Mouse (Mus musculus) hindbrain, embryonic 16.5 days (tissue): ENCODE measurements around the gene Ppm1m. TPM values are rescaled to one million over a fixed set of nuclear protein-coding genes. Genes with fewer than 3 reads are reported as not detected.

Experiments used
- ATAC-seq: fragments of 200-750 bp; cut with Nextera tagmentation; 2 replicates; pipeline ENCODE4 v1.8.0; 2017; ENCODE audit warnings: moderate TSS enrichment, moderate library complexity
- H3K27ac ChIP-seq: fragments of 300-500 bp; sonication (generic); 2 replicates; pipeline ENCODE4 v1.5.1; 2014; ENCODE audit warnings: low read depth, mild to moderate bottlenecking, control low read depth, low read length, moderate library complexity
- H3K27me3 ChIP-seq: fragments of 300-500 bp; sonication (generic); replicated peaks from 2 replicates; pipeline ENCODE4 v1.6.1; 2014; ENCODE audit warnings: low read length; ENCODE audit not compliant: control insufficient read depth, insufficient read depth
- H3K36me3 ChIP-seq: fragments of 300-500 bp; sonication (generic); 2 replicates; pipeline ENCODE4 v1.6.1; 2014; ENCODE audit warnings: mild to moderate bottlenecking, low read length, moderate library complexity, mixed read lengths; ENCODE audit not compliant: control insufficient read depth, insufficient read depth
- H3K4me1 ChIP-seq: fragments of 300-500 bp; sonication (generic); 2 replicates; pipeline ENCODE4 v1.6.1; 2014; ENCODE audit warnings: low read depth, low read length; ENCODE audit not compliant: control insufficient read depth, insufficient read depth
- H3K4me2 ChIP-seq: fragments of 300-500 bp; sonication (generic); 2 replicates; pipeline ENCODE4 v1.6.1; 2014; ENCODE audit warnings: mild to moderate bottlenecking, low read length, control low read depth, moderate library complexity
- H3K4me3 ChIP-seq: fragments of 300-500 bp; sonication (generic); 2 replicates; pipeline ENCODE4 v1.5.1; 2014; ENCODE audit warnings: mild to moderate bottlenecking, low read length, control low read depth, moderate library complexity
- H3K9ac ChIP-seq: fragments of 300-500 bp; sonication (generic); 2 replicates; pipeline ENCODE4 v1.6.1; 2014; ENCODE audit warnings: low read depth, mild to moderate bottlenecking, control low read depth, low read length, moderate library complexity
- H3K9me3 ChIP-seq: fragments of 300-500 bp; sonication (generic); 2 replicates; pipeline ENCODE4 v1.6.1; 2014; ENCODE audit warnings: mild to moderate bottlenecking, low read length, moderate library complexity; ENCODE audit not compliant: control insufficient read depth
- WGBS: fragments of 180-500 bp; shearing (Covaris S2); extraction: QIAGEN DNeasy Blood & Tissue Kit; methylation state at CpG from one replicate; pipeline ENCODE4 v1.1.7; 2014; 5-methylcytosine and 5-hydroxymethylcytosine counted together
- polyA plus RNA-seq: library from polyadenylated mRNA; unstranded; fragments of >200 nt; fragmentation: Nextera tagmentation; extraction: Ambion mirVana; gene quantifications from 2 replicates; pipeline ENCODE4 v1.2.1, GENCODE M21; 2015

Gene Ppm1m
- polyA plus RNA-seq, 1 experiment from 2014 or later, result 20.9 TPM

DNA sequence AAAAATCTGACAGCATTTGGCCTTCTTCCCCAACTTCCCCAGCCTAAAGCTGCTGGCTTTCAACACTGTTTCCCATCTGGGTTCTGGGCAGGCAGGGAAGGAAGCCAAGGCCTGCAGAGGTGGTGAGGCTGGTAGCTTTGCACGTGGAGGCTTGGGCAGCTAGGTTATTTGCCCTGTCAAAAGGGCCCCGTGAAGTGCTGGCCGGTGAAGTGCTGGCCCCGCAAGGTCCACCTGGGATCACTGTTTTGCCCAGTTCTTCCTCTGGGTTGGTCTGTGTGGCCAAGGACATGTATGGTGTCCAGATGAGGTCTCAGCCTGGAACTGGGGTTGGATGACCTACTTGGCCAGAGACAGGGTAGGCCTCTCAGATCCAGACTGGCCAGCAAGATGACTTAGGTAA lies 10.4 kb upstream of the Ppm1m start:
- Histone ChIP-seq H3K27ac (no peak overlapping the region), H3K9me3 (no peaks in the 10 kb centered on the region), H3K4me3 (no peak overlapping the region), H3K27me3 (no peaks in the 10 kb centered on the region), H3K9ac (no peak overlapping the region), H3K36me3 (peaks cover 24% of the 10 kb centered on the region), H3K4me2 (no peak overlapping the region), H3K4me1 (peaks cover 10% of the 10 kb centered on the region)
- WGBS, result 88% methylated on average over 4 of the region's 4 CpGs
- no peak for ATAC-seq

DNA sequence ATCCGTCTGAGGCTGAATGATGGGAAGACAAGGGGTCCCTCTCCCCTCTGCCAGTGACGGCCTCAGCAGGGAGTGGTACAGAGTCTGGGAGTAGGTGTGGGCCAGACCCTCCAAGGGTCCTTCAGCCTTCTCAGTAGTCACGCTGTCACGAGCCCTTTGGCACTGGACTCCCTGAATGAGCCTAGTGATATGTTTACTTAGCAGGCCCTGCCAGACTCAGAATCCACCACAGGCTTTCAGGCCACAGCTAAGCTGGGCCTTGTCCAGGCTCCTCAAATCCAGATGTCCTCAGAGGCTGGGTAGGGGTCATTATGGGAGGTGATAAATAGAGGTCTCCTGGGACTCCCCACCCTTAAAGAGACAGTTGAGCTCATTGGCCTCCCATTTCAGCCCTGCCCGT lies 8.6 kb upstream of the Ppm1m start:
- Histone ChIP-seq H3K27ac (no peak overlapping the region), H3K4me1 (peaks cover 25% of the 10 kb centered on the region), H3K27me3 (no peaks in the 10 kb centered on the region), H3K9me3 (no peaks in the 10 kb centered on the region), H3K9ac (no peak overlapping the region), H3K4me3 (no peak overlapping the region), H3K36me3 (peaks cover 9% of the 10 kb centered on the region; the same call in 1 of the 2 replicates), H3K4me2 (no peak overlapping the region)
- no peak for ATAC-seq
- WGBS, result 87% methylated on average over 5 of the region's 5 CpGs

DNA sequence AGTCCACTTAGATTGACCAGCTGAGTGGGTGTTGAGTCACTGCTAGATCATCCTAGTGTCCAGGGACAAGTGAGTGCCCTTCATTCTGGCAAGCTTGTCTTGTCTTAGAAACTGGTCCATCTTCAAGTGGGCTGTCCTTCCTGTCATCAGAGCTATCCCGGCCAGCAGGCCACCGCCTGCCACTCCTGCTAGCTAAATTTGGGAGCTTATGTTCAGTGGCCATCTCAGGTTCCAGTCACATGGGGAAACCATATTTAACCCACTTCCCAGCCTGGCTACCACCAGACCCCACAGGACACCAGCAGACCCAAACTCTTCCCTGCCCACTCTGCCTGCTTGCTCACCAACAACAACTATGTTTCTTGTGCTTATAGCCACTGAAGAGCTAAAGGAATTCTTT lies 7.0 kb upstream of the Ppm1m start:
- Histone ChIP-seq H3K4me1 (peaks cover 24% of the 10 kb centered on the region), H3K27me3 (no peaks in the 10 kb centered on the region)
- ATAC-seq, result no peak

DNA sequence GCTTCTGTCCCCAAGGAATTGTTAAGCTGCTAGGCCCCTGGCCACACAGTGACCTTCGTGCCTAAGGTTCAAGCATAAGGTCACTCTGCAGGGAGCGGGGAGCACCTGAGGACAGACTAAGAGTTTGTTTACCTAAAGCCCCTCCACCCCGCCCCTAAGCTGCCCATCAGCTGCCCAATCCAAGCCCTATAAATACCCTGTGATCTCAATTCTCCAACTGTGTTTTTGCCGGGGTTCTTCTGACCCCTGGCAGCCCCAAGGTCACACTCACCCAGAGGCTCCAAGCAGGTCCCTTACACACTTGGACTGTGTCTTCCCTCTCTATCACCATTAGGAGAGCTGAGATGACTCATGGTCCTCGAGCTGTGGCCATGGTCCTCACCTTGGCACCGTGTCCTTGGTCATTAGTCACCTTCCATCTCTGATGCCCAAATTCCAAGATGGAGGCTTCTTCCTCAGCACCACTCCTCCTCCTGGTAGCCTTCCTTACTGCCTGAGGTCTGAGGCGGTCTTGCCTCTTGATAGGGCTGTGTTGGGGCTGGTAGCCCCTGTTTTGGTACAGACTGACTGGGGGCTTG lies 6.3 kb upstream of the Ppm1m start:
- Histone ChIP-seq H3K27me3 (no peaks in the 10 kb centered on the region), H3K36me3 (0 out of 2 replicates have a peak, but pooled peaks cover 3% of the 10 kb centered on the region), H3K4me1 (peaks cover 22% of the 10 kb centered on the region), H3K27ac (no peak overlapping the region), H3K9me3 (no peaks in the 10 kb centered on the region), H3K4me3 (no peak overlapping the region), H3K9ac (no peak overlapping the region), H3K4me2 (no peak overlapping the region)
- WGBS, result 84% methylated on average over 7 of the region's 7 CpGs
- no peak for ATAC-seq

More for the DNA sequence above, 7.0 kb upstream of the Ppm1m start:
- H3K4me3 ChIP-seq, result no peak overlapping the region
- no peak overlapping the region for H3K9ac ChIP-seq
- H3K27ac ChIP-seq, result no peak overlapping the region
- H3K4me2 ChIP-seq, result no peak overlapping the region
- 96% methylated on average over 2 of the region's 2 CpGs for WGBS
- H3K9me3 ChIP-seq, result no peaks in the 10 kb centered on the region
- 0 out of 2 replicates have a peak, but pooled peaks cover 3% of the 10 kb centered on the region for H3K36me3 ChIP-seq

DNA sequence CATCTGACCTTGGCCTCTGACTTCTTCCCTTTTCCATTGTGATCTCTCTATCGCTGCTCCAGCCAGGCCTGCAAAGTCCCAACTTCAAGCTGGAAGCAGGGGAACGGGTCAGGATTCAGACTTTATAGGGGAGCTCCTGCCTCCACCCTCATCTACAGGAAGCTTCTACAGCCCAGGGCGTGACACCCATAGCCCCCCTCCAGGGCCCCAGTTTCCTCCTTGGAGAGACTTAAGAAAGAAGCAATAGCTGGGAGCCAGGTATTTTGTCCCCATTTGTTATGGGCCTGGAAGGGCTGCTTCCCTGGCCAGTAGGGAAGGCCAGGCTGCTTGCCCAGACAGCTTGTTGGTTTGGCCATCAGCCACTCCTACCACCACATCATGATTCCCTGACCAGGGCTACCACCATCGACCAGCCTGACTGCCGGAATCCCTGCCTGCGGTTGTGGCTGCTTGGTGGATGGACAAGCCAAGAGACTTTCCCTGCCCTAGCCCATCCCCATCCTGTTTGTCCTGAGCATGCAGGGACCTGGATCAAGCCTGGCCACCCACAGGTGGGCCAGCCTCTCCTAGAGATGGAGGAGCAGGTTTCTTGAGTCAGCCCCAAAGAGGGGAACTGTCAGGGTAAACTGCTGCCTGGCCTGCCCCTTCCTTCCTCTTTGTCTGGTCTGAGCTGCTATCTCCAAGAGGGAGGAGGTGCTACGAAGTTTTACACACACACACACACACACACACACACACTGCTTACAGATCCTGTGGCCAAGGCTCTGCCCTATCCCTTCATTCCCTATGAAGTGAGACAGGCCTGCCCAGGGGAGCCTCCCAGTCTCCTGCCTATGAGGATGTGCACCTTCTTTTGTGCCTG lies 4.7 kb upstream of the Ppm1m start:
- WGBS, result 76% methylated on average over 7 of the region's 7 CpGs
- Histone ChIP-seq H3K4me2 (peak overlapping the region; percentile 62), H3K36me3 (0 out of 2 replicates have a peak, but pooled peaks cover 3% of the 10 kb centered on the region), H3K27me3 (no peaks in the 10 kb centered on the region), H3K9me3 (no peaks in the 10 kb centered on the region), H3K4me3 (peak overlapping the region; percentile 72), H3K27ac (0 out of 2 replicates have a peak overlapping the region, but pooled peaks have one; percentile 2), H3K9ac (peak overlapping the region; percentile 79), H3K4me1 (peaks cover 27% of the 10 kb centered on the region)
- ATAC-seq, result no peak

DNA sequence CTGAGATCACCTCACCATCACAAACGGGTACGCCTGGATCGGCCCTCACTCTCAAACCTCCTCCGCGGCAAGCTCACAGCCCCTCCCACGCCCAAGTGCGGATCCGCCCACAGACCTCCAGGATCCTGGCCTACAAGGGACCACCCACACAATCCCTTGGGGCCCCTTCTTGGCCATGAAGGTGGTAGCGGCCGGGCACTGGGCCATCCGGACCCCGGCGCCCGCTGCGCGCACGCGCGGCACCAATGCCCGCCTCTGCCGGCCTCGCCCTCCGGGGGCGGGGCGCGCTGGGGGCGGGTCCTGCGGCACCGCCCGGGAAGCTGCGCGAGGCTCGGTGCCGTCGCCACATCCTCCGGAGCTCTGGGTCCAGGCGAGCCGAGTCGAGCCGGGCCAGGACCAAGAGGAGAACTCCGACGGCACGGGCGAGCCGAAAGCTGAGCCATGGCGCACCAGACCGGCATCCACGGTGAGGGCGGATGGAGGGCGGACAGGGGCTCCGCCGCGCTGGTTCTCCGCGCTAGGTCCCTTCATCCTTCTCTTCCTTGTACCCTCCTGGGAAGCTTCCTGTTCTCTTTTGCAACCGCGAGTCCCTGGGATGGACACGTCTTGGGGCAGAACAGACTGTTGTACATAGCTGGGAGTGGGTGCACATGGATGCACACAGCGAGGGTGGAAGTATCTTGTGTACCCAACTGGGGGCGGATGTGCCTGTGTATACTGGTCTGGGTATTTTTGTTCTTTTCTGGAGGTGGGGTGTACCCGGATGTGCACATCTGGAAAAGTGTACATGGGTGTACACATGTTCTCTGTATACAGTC lies 3.5 kb upstream of the Ppm1m start, which contains the start of gene Twf2:
Gene Twf2 (plus strand): TSS at position 290 of the 818 bp plus-strand sequence.
- no peaks in the 10 kb centered on the region for H3K36me3 ChIP-seq
- peaks cover 29% of the 10 kb centered on the region for H3K4me1 ChIP-seq
- peak within 1 kb of the TSS; percentile 79 for H3K9ac ChIP-seq
- peak within 1 kb of the TSS; percentile 62 for H3K4me2 ChIP-seq
- H3K9me3 ChIP-seq, result no peaks in the 10 kb centered on the region
- peak; percentile 88 for ATAC-seq
- H3K27ac ChIP-seq, result peak within 1 kb of the TSS; percentile 81
- WGBS, result under 1% methylated on average over 61 of the region's 61 CpGs
- no peaks in the 10 kb centered on the region for H3K27me3 ChIP-seq
- H3K4me3 ChIP-seq, result peak within 1 kb of the TSS; percentile 72

DNA sequence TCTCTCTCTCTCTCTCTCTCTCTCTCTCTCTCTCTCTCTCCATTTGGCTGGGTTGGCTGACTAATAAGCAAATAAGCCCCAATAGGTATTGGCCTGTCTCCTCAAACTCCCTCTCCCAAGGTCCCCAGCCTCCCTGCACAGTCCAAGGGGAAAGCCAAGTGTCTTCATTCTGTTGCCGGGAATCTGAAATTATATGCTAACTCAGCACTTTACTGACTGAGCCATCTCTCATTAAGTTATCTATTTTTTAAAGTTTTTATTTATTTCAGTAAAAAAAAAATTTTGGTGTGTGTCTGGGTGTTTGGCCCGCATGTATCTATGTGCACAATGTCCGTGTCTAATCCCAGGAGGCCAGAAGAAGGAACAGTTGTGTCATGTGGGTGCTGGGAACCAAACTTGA lies 2.3 kb upstream of the Ppm1m start:
- Histone ChIP-seq H3K27ac (no peak overlapping the region), H3K9ac (no peak overlapping the region), H3K4me2 (peak overlapping the region; percentile 62), H3K27me3 (no peaks in the 10 kb centered on the region), H3K9me3 (no peaks in the 10 kb centered on the region), H3K36me3 (no peaks in the 10 kb centered on the region), H3K4me3 (peak overlapping the region; percentile 72), H3K4me1 (peaks cover 27% of the 10 kb centered on the region)
- WGBS, result 80% methylated on average over 3 of the region's 3 CpGs
- ATAC-seq, result no peak

DNA sequence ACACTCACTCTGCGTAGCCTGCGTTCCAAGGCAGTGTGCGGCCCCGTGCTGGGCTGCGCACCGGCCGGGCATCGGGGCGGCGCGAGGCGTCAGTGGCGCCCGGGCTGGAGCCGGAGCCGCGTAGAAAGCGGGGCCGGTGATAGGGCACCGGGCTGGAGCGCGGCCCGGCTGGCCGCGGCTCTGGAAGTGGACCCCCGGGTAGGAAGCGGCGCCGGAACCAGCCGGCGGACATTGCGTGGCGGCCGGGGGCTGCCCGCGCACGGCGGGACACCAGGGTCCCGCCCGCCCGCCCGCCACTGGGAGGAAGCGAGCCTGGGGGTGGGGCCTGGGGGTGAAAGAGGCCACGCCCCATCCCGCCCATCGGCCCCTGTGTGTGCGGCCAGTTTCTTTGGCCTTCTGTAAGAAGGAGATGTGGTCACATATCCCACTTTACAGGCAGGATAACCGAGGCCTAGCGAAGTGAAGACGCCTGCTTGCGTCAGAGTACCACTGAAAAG lies 536 bp downstream of the Ppm1m start:
- Histone ChIP-seq H3K36me3 (no peaks in the 10 kb centered on the region), H3K27me3 (no peaks in the 10 kb centered on the region), H3K27ac (no peak overlapping the region; the same call in 1 of the 2 replicates), H3K4me3 (peak overlapping the region; percentile 59), H3K9ac (peak overlapping the region; percentile 77), H3K4me1 (peaks cover 22% of the 10 kb centered on the region), H3K9me3 (no peaks in the 10 kb centered on the region), H3K4me2 (peak overlapping the region; percentile 77)
- peak; percentile 24 for ATAC-seq
- whole genome bisulfite sequencing, result under 1% methylated on average over 40 of the region's 51 CpGs
